Mouse (Mus musculus): ENCODE measurements around the gene Cttn.

Gene Cttn

GRCm38 (mm10) chr7:144387537-144387936 is 83.3 kb downstream of the Cttn start:
- no peak for DNase-seq

Measured in thymus, postnatal 36 days (tissue).